Mouse (Mus musculus) liver, embryonic 12.5 days (tissue): ENCODE data around the gene Kirrel3. TPM values are rescaled to one million over a fixed set of nuclear protein-coding genes. Genes with fewer than 3 reads are reported as not detected.
A peak's percentile ranks its signal among the peaks of the same experiment; 100 is the strongest.

Experiments
- ATAC-seq: fragments of 200-750 bp; cut with Nextera tagmentation; 2 replicates; pipeline ENCODE4 v1.8.0; 2017; ENCODE audit warnings: moderate number of reproducible peaks, mild to moderate bottlenecking, moderate library complexity
- H3K27ac ChIP-seq: fragments of 300-500 bp; sonication (generic); 2 replicates; pipeline ENCODE4 v1.5.1; 2016; ENCODE audit warnings: mild to moderate bottlenecking
- H3K27me3 ChIP-seq: fragments of 300-500 bp; sonication (generic); replicated peaks from 2 replicates; pipeline ENCODE4 v1.6.1; 2016; ENCODE audit warnings: mild to moderate bottlenecking, moderate library complexity
- H3K36me3 ChIP-seq: fragments of 300-500 bp; sonication (generic); 2 replicates; pipeline ENCODE4 v1.6.1; 2016; ENCODE audit warnings: mild to moderate bottlenecking, moderate library complexity
- H3K4me1 ChIP-seq: fragments of 300-500 bp; sonication (generic); 2 replicates; pipeline ENCODE4 v1.6.1; 2016
- H3K4me2 ChIP-seq: fragments of 300-500 bp; sonication (generic); 2 replicates; pipeline ENCODE4 v1.6.1; 2016; ENCODE audit warnings: mild to moderate bottlenecking, moderate library complexity
- H3K4me3 ChIP-seq: fragments of 300-500 bp; sonication (generic); 2 replicates; pipeline ENCODE4 v1.5.1; 2016; ENCODE audit warnings: mild to moderate bottlenecking, moderate library complexity
- H3K9ac ChIP-seq: fragments of 300-500 bp; sonication (generic); 2 replicates; pipeline ENCODE4 v1.6.1; 2016; ENCODE audit warnings: mild to moderate bottlenecking, moderate library complexity
- H3K9me3 ChIP-seq: fragments of 300-500 bp; sonication (generic); replicated peaks from 2 replicates; pipeline ENCODE4 v1.6.1; 2016; ENCODE audit warnings: mild to moderate bottlenecking, moderate library complexity
- WGBS: fragments of 180-500 bp; shearing (Covaris S2); methylation state at CpG from one replicate; pipeline ENCODE4 v1.1.7; 2016; ENCODE audit not compliant: insufficient replicate concordance; 5-methylcytosine and 5-hydroxymethylcytosine counted together
- polyA plus RNA-seq: library from polyadenylated mRNA; unstranded; fragments of >200 nt; fragmentation: Nextera tagmentation; extraction: Ambion mirVana; gene quantifications from 2 replicates; pipeline ENCODE4 v1.2.1, GENCODE M21; 2016

Kirrel3 gene
- polyA plus RNA-seq: 0.36 and 0.46 TPM in 2 replicates

GRCm38 (mm10) chr9:34485759-34486431 is at the start of gene Kirrel3:
Gene Kirrel3, plus strand, starts transcription at chr9:34485894.
- Histone ChIP-seq H3K36me3 (no peaks in the 10 kb centered on the region), H3K9me3 (no peaks in the 10 kb centered on the region), H3K27me3 (peaks cover 69% of the 10 kb centered on the region), H3K27ac (no peak within 1 kb of the TSS), H3K4me2 (peak within 1 kb of the TSS; percentile 43), H3K9ac (no peak within 1 kb of the TSS), H3K4me3 (peak within 1 kb of the TSS; percentile 32), H3K4me1 (no peaks in the 10 kb centered on the region)
- 3% methylated on average over 35 of the region's 35 CpGs for WGBS
- no peak for ATAC-seq

- H3K4me1 ChIP-seq: no peaks in the 10 kb centered on the region
- no peak overlapping the region for H3K4me2 ChIP-seq
- 62% methylated on average over 4 of the region's 4 CpGs for WGBS
- no peak for ATAC-seq
- no peak overlapping the region for H3K4me3 ChIP-seq
- H3K27ac ChIP-seq: no peak overlapping the region
- H3K27me3 ChIP-seq: no peaks in the 10 kb centered on the region
- no peaks in the 10 kb centered on the region for H3K9me3 ChIP-seq
- no peaks in the 10 kb centered on the region for H3K36me3 ChIP-seq
- H3K9ac ChIP-seq: no peak overlapping the region
Observed at GRCm38 (mm10) chr9:34440721-34441120, 45.0 kb upstream of the Kirrel3 start.

GRCm38 (mm10) chr9:34443950-34444349 is 41.7 kb upstream of the Kirrel3 start:
- H3K9ac ChIP-seq: no peak overlapping the region
- H3K27me3 ChIP-seq: no peaks in the 10 kb centered on the region

GRCm38 (mm10) chr9:34446497-34447350 is 39.0 kb upstream of the Kirrel3 start:
- 74% methylated on average over 15 of the region's 15 CpGs for WGBS
- no peaks in the 10 kb centered on the region for H3K27me3 ChIP-seq
- H3K9ac ChIP-seq: no peak overlapping the region
- no peaks in the 10 kb centered on the region for H3K4me1 ChIP-seq
- no peaks in the 10 kb centered on the region for H3K9me3 ChIP-seq
- H3K27ac ChIP-seq: no peak overlapping the region
- H3K4me2 ChIP-seq: no peak overlapping the region
- no peak overlapping the region for H3K4me3 ChIP-seq
- no peak for ATAC-seq
- no peaks in the 10 kb centered on the region for H3K36me3 ChIP-seq

More at GRCm38 (mm10) chr9:34443950-34444349, 41.7 kb upstream of the Kirrel3 start:
- 61% methylated on average over 4 of the region's 4 CpGs for WGBS
- no peak for ATAC-seq
- Histone ChIP-seq H3K4me3 (no peak overlapping the region), H3K4me2 (no peak overlapping the region), H3K27ac (no peak overlapping the region), H3K9me3 (no peaks in the 10 kb centered on the region), H3K36me3 (no peaks in the 10 kb centered on the region), H3K4me1 (no peaks in the 10 kb centered on the region)

- Histone ChIP-seq H3K27me3 (no peaks in the 10 kb centered on the region), H3K9ac (no peak overlapping the region), H3K4me1 (no peaks in the 10 kb centered on the region), H3K9me3 (no peaks in the 10 kb centered on the region), H3K4me2 (no peak overlapping the region), H3K4me3 (no peak overlapping the region), H3K36me3 (no peaks in the 10 kb centered on the region), H3K27ac (no peak overlapping the region)
- ATAC-seq: no peak
- 57% methylated on average over 2 of the region's 2 CpGs for WGBS
Observed at GRCm38 (mm10) chr9:34447736-34448135, 38.0 kb upstream of the Kirrel3 start.

- Histone ChIP-seq H3K9me3 (no peaks in the 10 kb centered on the region), H3K27ac (no peak overlapping the region), H3K4me2 (no peak overlapping the region), H3K36me3 (no peaks in the 10 kb centered on the region), H3K4me1 (no peaks in the 10 kb centered on the region), H3K27me3 (no peaks in the 10 kb centered on the region), H3K4me3 (no peak overlapping the region), H3K9ac (no peak overlapping the region)
- no peak for ATAC-seq
- WGBS: 71% methylated on average over 4 of the region's 4 CpGs
Observed at GRCm38 (mm10) chr9:34448467-34448866, 37.2 kb upstream of the Kirrel3 start.

GRCm38 (mm10) chr9:34458189-34458588 is 27.5 kb upstream of the Kirrel3 start:
- no peak overlapping the region for H3K4me2 ChIP-seq
- H3K9me3 ChIP-seq: no peaks in the 10 kb centered on the region
- WGBS: 64% methylated on average over 5 of the region's 5 CpGs
- no peaks in the 10 kb centered on the region for H3K4me1 ChIP-seq
- no peaks in the 10 kb centered on the region for H3K36me3 ChIP-seq
- H3K9ac ChIP-seq: no peak overlapping the region
- no peaks in the 10 kb centered on the region for H3K27me3 ChIP-seq
- H3K27ac ChIP-seq: no peak overlapping the region
- no peak for ATAC-seq
- no peak overlapping the region for H3K4me3 ChIP-seq

GRCm38 (mm10) chr9:34459968-34460367 is 25.7 kb upstream of the Kirrel3 start:
- Histone ChIP-seq H3K4me3 (no peak overlapping the region), H3K9ac (no peak overlapping the region), H3K4me1 (no peaks in the 10 kb centered on the region), H3K27me3 (no peaks in the 10 kb centered on the region), H3K27ac (no peak overlapping the region), H3K36me3 (no peaks in the 10 kb centered on the region), H3K9me3 (no peaks in the 10 kb centered on the region), H3K4me2 (no peak overlapping the region)
- ATAC-seq: no peak
- WGBS: 57% methylated on average over 5 of the region's 5 CpGs

- 48% methylated on average over 2 of the region's 2 CpGs for whole genome bisulfite sequencing
- H3K27me3 ChIP-seq: no peaks in the 10 kb centered on the region
- ATAC-seq: no peak
Observed at GRCm38 (mm10) chr9:34463666-34464065, 22.0 kb upstream of the Kirrel3 start.

GRCm38 (mm10) chr9:34466058-34466457 is 19.6 kb upstream of the Kirrel3 start:
- Histone ChIP-seq H3K27me3 (no peaks in the 10 kb centered on the region), H3K36me3 (no peaks in the 10 kb centered on the region), H3K4me2 (no peak overlapping the region), H3K4me1 (no peaks in the 10 kb centered on the region), H3K9me3 (no peaks in the 10 kb centered on the region), H3K4me3 (no peak overlapping the region), H3K27ac (no peak overlapping the region), H3K9ac (no peak overlapping the region)
- ATAC-seq: no peak
- 38% methylated on average over 3 of the region's 3 CpGs for WGBS

More at GRCm38 (mm10) chr9:34463666-34464065, 22.0 kb upstream of the Kirrel3 start:
- Histone ChIP-seq H3K4me3 (no peak overlapping the region), H3K9ac (no peak overlapping the region), H3K27ac (no peak overlapping the region), H3K4me2 (no peak overlapping the region), H3K4me1 (no peaks in the 10 kb centered on the region), H3K36me3 (no peaks in the 10 kb centered on the region), H3K9me3 (no peaks in the 10 kb centered on the region)

- Histone ChIP-seq H3K27me3 (no peaks in the 10 kb centered on the region), H3K9ac (no peak overlapping the region), H3K4me1 (no peaks in the 10 kb centered on the region), H3K4me3 (no peak overlapping the region), H3K9me3 (no peaks in the 10 kb centered on the region), H3K27ac (no peak overlapping the region), H3K36me3 (no peaks in the 10 kb centered on the region), H3K4me2 (no peak overlapping the region)
- no peak for ATAC-seq
- 70% methylated on average over 3 of the region's 3 CpGs for WGBS
Observed at GRCm38 (mm10) chr9:34469180-34469579, 16.5 kb upstream of the Kirrel3 start.

- no peak overlapping the region for H3K27ac ChIP-seq
- 31% methylated on average over 5 of the region's 5 CpGs for WGBS
- no peaks in the 10 kb centered on the region for H3K4me1 ChIP-seq
- H3K9me3 ChIP-seq: no peaks in the 10 kb centered on the region
- ATAC-seq: no peak
- no peak overlapping the region for H3K9ac ChIP-seq
- no peak overlapping the region for H3K4me2 ChIP-seq
- no peaks in the 10 kb centered on the region for H3K36me3 ChIP-seq
- H3K27me3 ChIP-seq: no peaks in the 10 kb centered on the region
- H3K4me3 ChIP-seq: no peak overlapping the region
Observed at GRCm38 (mm10) chr9:34476206-34476605, 9.5 kb upstream of the Kirrel3 start.
